Mouse (Mus musculus) spleen, adult 2 months (tissue): Measurements from ENCODE around the gene Gclc.
"Not testable (repeated sequence)": the region's sequence is repeated elsewhere in the genome, so short reads cannot be mapped to it uniquely, and the experiment has no call there.

ENCODE experiments used
- CTCF ChIP-seq: fragments of 200-500 bp; IDR thresholded peaks from 2 replicates; pipeline ENCODE4 v1.5.1; 2011; ENCODE audit warnings: mild to moderate bottlenecking, inconsistent platforms; ENCODE audit not compliant: insufficient read depth, insufficient read length, insufficient replicate concordance; ENCODE audit errors: extremely low read depth
- POLR2A ChIP-seq: fragments of 200-500 bp; IDR thresholded peaks from 2 replicates; pipeline ENCODE4 v1.6.1; 2011; ENCODE audit warnings: low read depth, low read length, inconsistent platforms

GRCm38 (mm10) chr9:77748292-77748691 is 6.0 kb upstream of the Gclc start:
- TF ChIP-seq POLR2A, CTCF: not testable (repeated sequence)
